Mouse (Mus musculus) midbrain, embryonic 12.5 days (tissue): ENCODE measurements around the gene Gm12169. TPM values are rescaled to one million over a fixed set of nuclear protein-coding genes. Genes with fewer than 3 reads are reported as not detected.

ENCODE experiments used
- ATAC-seq: fragments of 200-750 bp; cut with Nextera tagmentation; 2 replicates; pipeline ENCODE4 v1.8.0; 2017; ENCODE audit warnings: low read depth, moderate TSS enrichment, moderate library complexity; ENCODE audit not compliant: low FRiP score
- H3K27ac ChIP-seq: fragments of 300-500 bp; sonication (generic); replicated peaks from 2 replicates; pipeline ENCODE4 v1.5.1; 2016; ENCODE audit warnings: mild to moderate bottlenecking
- H3K27me3 ChIP-seq: fragments of 300-500 bp; sonication (generic); 2 replicates; pipeline ENCODE4 v1.6.1; 2016; ENCODE audit warnings: mild to moderate bottlenecking
- H3K36me3 ChIP-seq: fragments of 300-500 bp; sonication (generic); 2 replicates; pipeline ENCODE4 v1.6.1; 2016
- H3K4me1 ChIP-seq: fragments of 300-500 bp; sonication (generic); 2 replicates; pipeline ENCODE4 v1.6.1; 2016
- H3K4me2 ChIP-seq: fragments of 300-500 bp; sonication (generic); replicated peaks from 2 replicates; pipeline ENCODE4 v1.6.1; 2016; ENCODE audit warnings: mild to moderate bottlenecking, moderate library complexity
- H3K4me3 ChIP-seq: fragments of 300-500 bp; sonication (generic); 2 replicates; pipeline ENCODE4 v1.5.1; 2016; ENCODE audit warnings: mild to moderate bottlenecking
- H3K9ac ChIP-seq: fragments of 300-500 bp; sonication (generic); replicated peaks from 2 replicates; pipeline ENCODE4 v1.6.1; 2016; ENCODE audit warnings: mild to moderate bottlenecking, moderate library complexity
- H3K9me3 ChIP-seq: fragments of 300-500 bp; sonication (generic); 2 replicates; pipeline ENCODE4 v1.6.1; 2016; ENCODE audit warnings: mild to moderate bottlenecking
- WGBS: fragments of 180-500 bp; shearing (Covaris S2); methylation state at CpG from one replicate; pipeline ENCODE4 v1.1.7; 2016; 5-methylcytosine and 5-hydroxymethylcytosine counted together
- polyA plus RNA-seq: library from polyadenylated mRNA; unstranded; fragments of >200 nt; fragmentation: Nextera tagmentation; extraction: Ambion mirVana; gene quantifications from 2 replicates; pipeline ENCODE4 v1.2.1, GENCODE M21; 2016

The Gm12169 gene
- polyA plus RNA-seq, 1 experiment from 2014 or later = not detected

GRCm38 (mm10) chr11:46549721-46550120 is 25.7 kb downstream of the Gm12169 start:
- H3K9me3 ChIP-seq = no peaks in the 10 kb centered on the region
- no peaks in the 10 kb centered on the region for H3K4me1 ChIP-seq
- no peaks in the 10 kb centered on the region for H3K27me3 ChIP-seq
- ATAC-seq = no peak
- WGBS = 78% methylated on average over 4 of the region's 4 CpGs
- H3K36me3 ChIP-seq = no peaks in the 10 kb centered on the region
- H3K27ac ChIP-seq = no peak overlapping the region
- no peak overlapping the region for H3K4me3 ChIP-seq
- no peak overlapping the region for H3K9ac ChIP-seq
- no peak overlapping the region for H3K4me2 ChIP-seq

DNA sequence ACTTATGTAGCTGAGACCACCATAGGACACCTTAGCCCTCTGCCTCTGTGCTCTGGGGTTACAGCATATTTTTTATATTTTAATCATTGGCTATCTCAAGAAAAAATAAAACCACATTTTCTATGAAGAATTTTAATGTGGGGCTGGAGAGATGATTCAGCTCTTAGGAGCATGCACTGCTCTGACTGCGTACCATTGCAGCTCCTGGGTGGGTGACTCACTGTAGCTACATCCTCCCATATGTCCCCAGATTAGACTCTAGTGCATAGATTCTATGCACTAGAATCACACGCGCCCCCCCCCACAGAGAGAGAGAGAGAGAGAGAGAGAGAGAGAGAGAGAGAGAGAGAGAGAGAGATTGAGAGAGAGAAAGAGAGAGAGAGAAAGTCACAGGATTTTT is 28.7 kb downstream of the Gm12169 start:
- no peak for ATAC-seq
- Histone ChIP-seq H3K27ac (no peak overlapping the region), H3K27me3 (no peaks in the 10 kb centered on the region), H3K4me1 (no peaks in the 10 kb centered on the region), H3K36me3 (no peaks in the 10 kb centered on the region), H3K4me3 (no peak overlapping the region), H3K9ac (no peak overlapping the region), H3K9me3 (no peaks in the 10 kb centered on the region), H3K4me2 (no peak overlapping the region)
- WGBS = 91% methylated on average over 3 of the region's 3 CpGs

DNA sequence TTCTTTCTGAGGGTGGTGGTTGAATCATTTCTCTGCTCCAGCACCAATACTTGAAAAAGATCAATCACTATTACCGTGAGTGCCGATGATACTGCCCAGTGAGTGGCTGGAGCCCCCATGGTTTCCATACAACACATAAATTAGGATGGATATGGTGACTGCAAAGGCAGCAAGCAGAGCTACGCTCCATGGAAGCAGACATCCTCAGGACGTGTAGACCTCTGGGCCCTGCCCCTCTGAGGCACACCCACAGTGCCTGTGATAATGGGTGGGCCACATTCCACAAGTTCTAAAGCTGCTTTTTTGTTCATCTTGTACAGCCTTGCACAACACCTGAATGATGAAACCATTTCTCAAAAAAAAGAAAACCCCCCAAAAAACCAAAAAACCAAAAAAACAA is 37.1 kb downstream of the Gm12169 start:
- H3K9ac ChIP-seq = no peak overlapping the region
- no peak overlapping the region for H3K4me2 ChIP-seq
- no peak overlapping the region for H3K4me3 ChIP-seq
- H3K9me3 ChIP-seq = no peaks in the 10 kb centered on the region
- WGBS = 91% methylated on average over 4 of the region's 4 CpGs
- ATAC-seq = no peak
- H3K36me3 ChIP-seq = no peaks in the 10 kb centered on the region
- no peak overlapping the region for H3K27ac ChIP-seq
- H3K4me1 ChIP-seq = no peaks in the 10 kb centered on the region
- H3K27me3 ChIP-seq = no peaks in the 10 kb centered on the region

- H3K27ac ChIP-seq = no peak overlapping the region
- no peak overlapping the region for H3K9ac ChIP-seq
- no peaks in the 10 kb centered on the region for H3K9me3 ChIP-seq
- H3K4me1 ChIP-seq = no peaks in the 10 kb centered on the region
- no peak for ATAC-seq
- no peaks in the 10 kb centered on the region for H3K36me3 ChIP-seq
- H3K27me3 ChIP-seq = no peaks in the 10 kb centered on the region
- 83% methylated on average over 1 of the region's 1 CpGs for WGBS
- H3K4me2 ChIP-seq = no peak overlapping the region
- no peak overlapping the region for H3K4me3 ChIP-seq
Observed at GRCm38 (mm10) chr11:46564671-46565070, 40.7 kb downstream of the Gm12169 start.

GRCm38 (mm10) chr11:46565967-46566366 is 42.0 kb downstream of the Gm12169 start:
- ATAC-seq = no peak
- Histone ChIP-seq H3K27me3 (no peaks in the 10 kb centered on the region), H3K36me3 (no peaks in the 10 kb centered on the region), H3K9me3 (no peaks in the 10 kb centered on the region), H3K4me1 (no peaks in the 10 kb centered on the region), H3K9ac (no peak overlapping the region), H3K27ac (no peak overlapping the region), H3K4me2 (no peak overlapping the region), H3K4me3 (no peak overlapping the region)
- WGBS = 93% methylated on average over 2 of the region's 2 CpGs

GRCm38 (mm10) chr11:46569107-46569506 is 45.1 kb downstream of the Gm12169 start:
- Histone ChIP-seq H3K4me1 (no peaks in the 10 kb centered on the region), H3K9ac (no peak overlapping the region), H3K4me3 (no peak overlapping the region), H3K9me3 (no peaks in the 10 kb centered on the region), H3K4me2 (no peak overlapping the region), H3K27ac (no peak overlapping the region), H3K27me3 (no peaks in the 10 kb centered on the region), H3K36me3 (no peaks in the 10 kb centered on the region)
- WGBS = 68% methylated on average over 1 of the region's 1 CpGs
- ATAC-seq = no peak

- H3K9ac ChIP-seq = no peak within 1 kb of the TSS
Observed at GRCm38 (mm10) chr11:46571327-46571726, 47.3 kb downstream of the Gm12169 start, which contains the start of gene BC053393. Gene BC053393 (plus strand): TSS chr11:46571536.

GRCm38 (mm10) chr11:46578771-46579281 is 54.8 kb downstream of the Gm12169 start:
- Histone ChIP-seq H3K4me1 (no peaks in the 10 kb centered on the region), H3K4me3 (no peak overlapping the region), H3K9me3 (no peaks in the 10 kb centered on the region), H3K27ac (no peak overlapping the region), H3K9ac (no peak overlapping the region), H3K36me3 (no peaks in the 10 kb centered on the region), H3K4me2 (no peak overlapping the region), H3K27me3 (no peaks in the 10 kb centered on the region)
- 72% methylated on average over 5 of the region's 5 CpGs for WGBS
- no peak for ATAC-seq

More at GRCm38 (mm10) chr11:46571327-46571726, 47.3 kb downstream of the Gm12169 start, which contains the start of gene BC053393:
- Histone ChIP-seq H3K27me3 (no peaks in the 10 kb centered on the region), H3K9me3 (no peaks in the 10 kb centered on the region), H3K36me3 (no peaks in the 10 kb centered on the region), H3K4me1 (no peaks in the 10 kb centered on the region), H3K27ac (no peak within 1 kb of the TSS), H3K4me3 (no peak within 1 kb of the TSS), H3K4me2 (no peak within 1 kb of the TSS)
- ATAC-seq = no peak
- WGBS = 81% methylated on average over 1 of the region's 1 CpGs

DNA sequence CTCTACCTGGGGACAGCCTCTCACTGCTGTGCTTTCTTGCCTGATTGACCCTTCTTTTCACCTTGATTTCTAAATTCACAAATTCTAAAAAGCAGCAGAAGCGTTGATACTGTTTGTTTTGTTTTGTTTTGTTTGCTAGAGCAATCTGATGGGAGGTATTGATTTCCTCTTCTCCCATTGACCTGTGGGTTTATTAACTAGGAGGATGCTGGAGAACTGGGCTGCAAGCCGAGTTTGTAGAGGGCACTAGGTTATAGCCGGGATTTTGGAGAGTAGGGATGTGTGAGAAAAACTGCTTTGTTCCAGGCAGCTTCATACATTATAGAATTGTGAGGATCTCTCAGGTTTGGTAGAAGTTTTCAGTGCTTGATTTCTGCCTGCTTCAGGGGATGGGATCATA is 56.4 kb downstream of the Gm12169 start:
- Histone ChIP-seq H3K4me3 (no peak overlapping the region), H3K27me3 (no peaks in the 10 kb centered on the region), H3K36me3 (no peaks in the 10 kb centered on the region), H3K4me2 (no peak overlapping the region), H3K27ac (no peak overlapping the region), H3K9me3 (no peaks in the 10 kb centered on the region), H3K4me1 (no peaks in the 10 kb centered on the region), H3K9ac (no peak overlapping the region)
- WGBS = 85% methylated on average over 3 of the region's 3 CpGs
- no peak for ATAC-seq

GRCm38 (mm10) chr11:46582741-46583140 is 58.7 kb downstream of the Gm12169 start:
- no peak overlapping the region for H3K27ac ChIP-seq
- no peaks in the 10 kb centered on the region for H3K36me3 ChIP-seq
- H3K27me3 ChIP-seq = no peaks in the 10 kb centered on the region
- no peak overlapping the region for H3K4me3 ChIP-seq
- no peak overlapping the region for H3K4me2 ChIP-seq
- WGBS = 77% methylated on average over 5 of the region's 5 CpGs
- H3K9ac ChIP-seq = no peak overlapping the region
- ATAC-seq = no peak
- H3K9me3 ChIP-seq = no peaks in the 10 kb centered on the region
- no peaks in the 10 kb centered on the region for H3K4me1 ChIP-seq

Other genes starting within 250 kb of the Gm12169 start
- gene Cyfip2, start 211.4 kb upstream of the Gm12169 start, polyA plus RNA-seq = 59.1 and 59.5 TPM in 2 replicates
- gene Itk, start 134.7 kb upstream of the Gm12169 start, polyA plus RNA-seq = 0.06 TPM in 1 of 2 replicates, not detected in the other
- not detected in 2 replicates for gene Fam71b, start 127.7 kb upstream of the Gm12169 start, polyA plus RNA-seq
- gene Med7, start 87.3 kb upstream of the Gm12169 start, polyA plus RNA-seq = 89.0 and 90.1 TPM in 2 replicates
- gene Havcr2, start 69.3 kb upstream of the Gm12169 start, polyA plus RNA-seq = 0.13 and 0.18 TPM in 2 replicates
- gene BC053393, start 47.3 kb downstream of the Gm12169 start, polyA plus RNA-seq = not detected in 2 replicates
- not detected in 2 replicates for gene Dppa1, start 105.0 kb downstream of the Gm12169 start, polyA plus RNA-seq
- not detected in 2 replicates for gene Timd2, start 182.8 kb downstream of the Gm12169 start, polyA plus RNA-seq
- gene Havcr1, start 210.9 kb downstream of the Gm12169 start, polyA plus RNA-seq = not detected in 2 replicates